Mouse (Mus musculus): ENCODE data around the gene Slpi. TPM values are rescaled to one million over a fixed set of nuclear protein-coding genes. Genes with fewer than 3 reads are reported as not detected.

Slpi gene
- polyA plus RNA-seq, 1 experiment from 2014 or later = 35.5 TPM

GRCm38 (mm10) chr2:164396076-164396475 is 7.2 kb upstream of the Slpi start:
- Histone ChIP-seq H3K27me3 (ENCODE audit: control insufficient read depth, insufficient read depth, low read length) (peaks cover 18% of the 10 kb centered on the region), H3K4me2 (ENCODE audit: low read depth, low read length) (no peak overlapping the region), H3K4me1 (ENCODE audit: control insufficient read depth, insufficient read depth, low read length) (no peaks in the 10 kb centered on the region), H3K36me3 (ENCODE audit: control insufficient read depth, insufficient read depth, low read length) (no peaks in the 10 kb centered on the region), H3K9ac (ENCODE audit: low read length) (no peak overlapping the region), H3K27ac (ENCODE audit: low read length) (no peak overlapping the region), H3K9me3 (replicated peaks; ENCODE audit: control insufficient read depth, low read length) (no peaks in the 10 kb centered on the region; the same call in none of the 2 replicates), H3K4me3 (replicated peaks; ENCODE audit: low read length) (no peak overlapping the region)
- 91% methylated on average over 7 of the region's 7 CpGs for WGBS
- no peak for ATAC-seq (ENCODE audit: insufficient read depth, low FRiP score)

GRCm38 (mm10) chr2:164393126-164393525 is 4.2 kb upstream of the Slpi start:
- 79% methylated on average over 29 of the region's 29 CpGs for WGBS
- ATAC-seq (ENCODE audit: insufficient read depth, low FRiP score) = no peak
- no peaks in the 10 kb centered on the region for H3K36me3 ChIP-seq (ENCODE audit: control insufficient read depth, insufficient read depth, low read length)
- no peak overlapping the region for H3K4me2 ChIP-seq (ENCODE audit: low read depth, low read length)
- H3K4me3 ChIP-seq (replicated peaks; ENCODE audit: low read length) = no peak overlapping the region
- H3K9ac ChIP-seq (ENCODE audit: low read length) = no peak overlapping the region
- H3K27me3 ChIP-seq (ENCODE audit: control insufficient read depth, insufficient read depth, low read length) = peaks cover 6% of the 10 kb centered on the region; the same call in 1 of the 2 replicates
- H3K9me3 ChIP-seq (replicated peaks; ENCODE audit: control insufficient read depth, low read length) = no peaks in the 10 kb centered on the region; the same call in none of the 2 replicates
- peaks cover 6% of the 10 kb centered on the region; the same call in 1 of the 2 replicates for H3K4me1 ChIP-seq (ENCODE audit: control insufficient read depth, insufficient read depth, low read length)
- no peak overlapping the region for H3K27ac ChIP-seq (ENCODE audit: low read length)

- Histone ChIP-seq H3K27ac (ENCODE audit: low read length) (no peak overlapping the region), H3K4me3 (replicated peaks; ENCODE audit: low read length) (peak overlapping the region; percentile 58), H3K9ac (ENCODE audit: low read length) (peak overlapping the region; percentile 71), H3K27me3 (ENCODE audit: control insufficient read depth, insufficient read depth, low read length) (peaks cover 11% of the 10 kb centered on the region; the same call in 1 of the 2 replicates), H3K4me2 (ENCODE audit: low read depth, low read length) (peak overlapping the region; percentile 80), H3K36me3 (ENCODE audit: control insufficient read depth, insufficient read depth, low read length) (no peaks in the 10 kb centered on the region), H3K9me3 (replicated peaks; ENCODE audit: control insufficient read depth, low read length) (no peaks in the 10 kb centered on the region), H3K4me1 (ENCODE audit: control insufficient read depth, insufficient read depth, low read length) (peaks cover 6% of the 10 kb centered on the region)
- ATAC-seq (ENCODE audit: insufficient read depth, low FRiP score) = peak; percentile 69
- 1% methylated on average over 30 of the region's 30 CpGs for WGBS
Measured at GRCm38 (mm10) chr2:164389499-164389898, 604 bp upstream of the Slpi start.

- peaks cover 11% of the 10 kb centered on the region; the same call in 1 of the 2 replicates for H3K27me3 ChIP-seq (ENCODE audit: control insufficient read depth, insufficient read depth, low read length)
- peaks cover 6% of the 10 kb centered on the region for H3K4me1 ChIP-seq (ENCODE audit: control insufficient read depth, insufficient read depth, low read length)
- no peak overlapping the region for H3K27ac ChIP-seq (ENCODE audit: low read length)
- H3K4me2 ChIP-seq (ENCODE audit: low read depth, low read length) = no peak overlapping the region
- no peak for ATAC-seq (ENCODE audit: insufficient read depth, low FRiP score)
- H3K9ac ChIP-seq (ENCODE audit: low read length) = no peak overlapping the region
- H3K4me3 ChIP-seq (replicated peaks; ENCODE audit: low read length) = no peak overlapping the region
- H3K36me3 ChIP-seq (ENCODE audit: control insufficient read depth, insufficient read depth, low read length) = no peaks in the 10 kb centered on the region
- no peaks in the 10 kb centered on the region for H3K9me3 ChIP-seq (replicated peaks; ENCODE audit: control insufficient read depth, low read length)
- WGBS = 10% methylated on average over 8 of the region's 8 CpGs
Measured at GRCm38 (mm10) chr2:164386953-164387352, 1.9 kb downstream of the Slpi start.

GRCm38 (mm10) chr2:164385927-164386763 is 2.8 kb downstream of the Slpi start:
- Histone ChIP-seq H3K9ac (ENCODE audit: low read length) (no peak overlapping the region), H3K36me3 (ENCODE audit: control insufficient read depth, insufficient read depth, low read length) (no peaks in the 10 kb centered on the region), H3K27me3 (ENCODE audit: control insufficient read depth, insufficient read depth, low read length) (peaks cover 11% of the 10 kb centered on the region; the same call in 1 of the 2 replicates), H3K4me3 (replicated peaks; ENCODE audit: low read length) (no peak overlapping the region), H3K4me1 (ENCODE audit: control insufficient read depth, insufficient read depth, low read length) (peaks cover 6% of the 10 kb centered on the region), H3K4me2 (ENCODE audit: low read depth, low read length) (0 out of 2 replicates have a peak overlapping the region, but pooled peaks have one; percentile 19), H3K9me3 (replicated peaks; ENCODE audit: control insufficient read depth, low read length) (peaks cover 3% of the 10 kb centered on the region; the same call in 1 of the 2 replicates), H3K27ac (ENCODE audit: low read length) (no peak overlapping the region)
- ATAC-seq (ENCODE audit: insufficient read depth, low FRiP score) = peak; percentile 30; the same call in 1 of the 2 replicates
- 16% methylated on average over 18 of the region's 18 CpGs for WGBS

GRCm38 (mm10) chr2:164383656-164384399 is 5.1 kb downstream of the Slpi start:
- no peaks in the 10 kb centered on the region; the same call in 1 of the 2 replicates for H3K4me1 ChIP-seq (ENCODE audit: control insufficient read depth, insufficient read depth, low read length)
- WGBS = 47% methylated on average over 11 of the region's 11 CpGs
- no peak for ATAC-seq (ENCODE audit: insufficient read depth, low FRiP score)
- no peaks in the 10 kb centered on the region for H3K36me3 ChIP-seq (ENCODE audit: control insufficient read depth, insufficient read depth, low read length)
- H3K4me2 ChIP-seq (ENCODE audit: low read depth, low read length) = no peak overlapping the region
- no peak overlapping the region for H3K4me3 ChIP-seq (replicated peaks; ENCODE audit: low read length)
- H3K9me3 ChIP-seq (replicated peaks; ENCODE audit: control insufficient read depth, low read length) = peaks cover 3% of the 10 kb centered on the region; the same call in 1 of the 2 replicates
- H3K27me3 ChIP-seq (ENCODE audit: control insufficient read depth, insufficient read depth, low read length) = peaks cover 8% of the 10 kb centered on the region; the same call in 1 of the 2 replicates
- H3K27ac ChIP-seq (ENCODE audit: low read length) = no peak overlapping the region
- H3K9ac ChIP-seq (ENCODE audit: low read length) = no peak overlapping the region

GRCm38 (mm10) chr2:164382971-164383370 is 5.9 kb downstream of the Slpi start:
- Histone ChIP-seq H3K4me1 (ENCODE audit: control insufficient read depth, insufficient read depth, low read length) (no peaks in the 10 kb centered on the region; the same call in 1 of the 2 replicates), H3K9me3 (replicated peaks; ENCODE audit: control insufficient read depth, low read length) (peaks cover 3% of the 10 kb centered on the region; the same call in 1 of the 2 replicates), H3K36me3 (ENCODE audit: control insufficient read depth, insufficient read depth, low read length) (no peaks in the 10 kb centered on the region), H3K9ac (ENCODE audit: low read length) (no peak overlapping the region), H3K4me3 (replicated peaks; ENCODE audit: low read length) (no peak overlapping the region), H3K27me3 (ENCODE audit: control insufficient read depth, insufficient read depth, low read length) (0 out of 2 replicates have a peak, but pooled peaks cover 5% of the 10 kb centered on the region), H3K4me2 (ENCODE audit: low read depth, low read length) (no peak overlapping the region), H3K27ac (ENCODE audit: low read length) (no peak overlapping the region)
- 65% methylated on average over 3 of the region's 3 CpGs for WGBS
- no peak for ATAC-seq (ENCODE audit: insufficient read depth, low FRiP score)

GRCm38 (mm10) chr2:164381726-164382125 is 7.2 kb downstream of the Slpi start:
- 76% methylated on average over 8 of the region's 8 CpGs for WGBS
- Histone ChIP-seq H3K4me3 (replicated peaks; ENCODE audit: low read length) (no peak overlapping the region), H3K4me1 (ENCODE audit: control insufficient read depth, insufficient read depth, low read length) (no peaks in the 10 kb centered on the region; the same call in 1 of the 2 replicates), H3K4me2 (ENCODE audit: low read depth, low read length) (no peak overlapping the region), H3K9ac (ENCODE audit: low read length) (no peak overlapping the region), H3K36me3 (ENCODE audit: control insufficient read depth, insufficient read depth, low read length) (no peaks in the 10 kb centered on the region), H3K9me3 (replicated peaks; ENCODE audit: control insufficient read depth, low read length) (peaks cover 3% of the 10 kb centered on the region; the same call in 1 of the 2 replicates), H3K27me3 (ENCODE audit: control insufficient read depth, insufficient read depth, low read length) (0 out of 2 replicates have a peak, but pooled peaks cover 5% of the 10 kb centered on the region), H3K27ac (ENCODE audit: low read length) (no peak overlapping the region)
- no peak for ATAC-seq (ENCODE audit: insufficient read depth, low FRiP score)
